Mouse (Mus musculus): ENCODE results near the gene Mterf4. TPM values are rescaled to one million over a fixed set of nuclear protein-coding genes. Genes with fewer than 3 reads are reported as not detected.
A peak's percentile ranks its signal among the peaks of the same experiment; 100 is the strongest.

The Mterf4 gene
- polyA plus RNA-seq (2015; fragmentation: Nextera tagmentation; extraction: Ambion mirVana), result 34.3 and 34.8 TPM in 2 replicates

- Histone ChIP-seq H3K4me3 (ENCODE audit: low read length) (peak within 1 kb of the TSS; percentile 97), H3K27me3 (ENCODE audit: insufficient read depth, low read length) (no peaks in the 10 kb centered on the region), H3K4me2 (replicated peaks; ENCODE audit: low read depth, low read length) (peak within 1 kb of the TSS; percentile 82), H3K27ac (ENCODE audit: low read length) (0 out of 2 replicates have a peak within 1 kb of the TSS, but pooled peaks have one; percentile 43), H3K36me3 (ENCODE audit: insufficient read depth, low read length) (peaks cover 38% of the 10 kb centered on the region), H3K4me1 (ENCODE audit: insufficient read depth, low read length) (peaks cover 8% of the 10 kb centered on the region), H3K9me3 (ENCODE audit: low read length) (no peaks in the 10 kb centered on the region), H3K9ac (replicated peaks; ENCODE audit: low read length) (peak within 1 kb of the TSS; percentile 91)
- WGBS, result 7% methylated on average over 36 of the region's 36 CpGs
- ATAC-seq (ENCODE audit: low FRiP score, low TSS enrichment), result peak; percentile 94
Observed at GRCm38 (mm10) chr1:93305581-93306337, at the start of gene Mterf4. Gene Mterf4 (minus strand): TSS chr1:93305915.

DNA sequence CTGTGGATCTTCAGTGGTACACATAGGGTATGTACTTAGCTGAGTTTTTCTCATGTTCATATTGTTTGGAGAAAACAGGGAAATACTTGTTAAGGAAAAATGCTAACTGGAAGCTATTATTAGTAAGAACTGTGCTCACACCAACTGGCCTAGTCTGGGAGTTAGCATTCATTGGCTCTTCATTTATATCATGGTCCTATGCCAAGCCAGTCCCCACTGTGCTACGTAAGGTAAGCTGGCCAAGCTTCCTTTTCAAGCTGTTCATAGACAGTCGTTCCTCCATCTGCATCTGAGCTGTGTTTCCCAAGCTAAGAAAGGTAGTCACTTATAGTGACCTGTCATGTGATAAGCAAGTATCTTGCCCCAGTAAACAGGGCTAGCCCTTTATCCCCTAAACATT, 47.0 kb upstream of the Mterf4 start:
- Histone ChIP-seq H3K4me2 (replicated peaks; ENCODE audit: low read depth, low read length) (no peak overlapping the region), H3K27ac (ENCODE audit: low read length) (no peak overlapping the region), H3K4me3 (ENCODE audit: low read length) (no peak overlapping the region), H3K36me3 (ENCODE audit: insufficient read depth, low read length) (peaks cover 66% of the 10 kb centered on the region), H3K9ac (replicated peaks; ENCODE audit: low read length) (no peak overlapping the region), H3K4me1 (ENCODE audit: insufficient read depth, low read length) (no peaks in the 10 kb centered on the region), H3K27me3 (ENCODE audit: insufficient read depth, low read length) (no peaks in the 10 kb centered on the region), H3K9me3 (ENCODE audit: low read length) (no peaks in the 10 kb centered on the region)
- ATAC-seq (ENCODE audit: low FRiP score, low TSS enrichment), result no peak
- WGBS, result 94% methylated on average over 2 of the region's 2 CpGs

- H3K36me3 ChIP-seq (ENCODE audit: insufficient read depth, low read length), result peaks cover 49% of the 10 kb centered on the region
- no peak overlapping the region for H3K9ac ChIP-seq (replicated peaks; ENCODE audit: low read length)
- H3K4me2 ChIP-seq (replicated peaks; ENCODE audit: low read depth, low read length), result no peak overlapping the region
- H3K4me1 ChIP-seq (ENCODE audit: insufficient read depth, low read length), result peaks cover 1% of the 10 kb centered on the region; the same call in 1 of the 2 replicates
- no peaks in the 10 kb centered on the region for H3K9me3 ChIP-seq (ENCODE audit: low read length)
- no peak for ATAC-seq (ENCODE audit: low FRiP score, low TSS enrichment)
- whole genome bisulfite sequencing, result 40% methylated on average over 4 of the region's 4 CpGs
- no peak overlapping the region for H3K4me3 ChIP-seq (ENCODE audit: low read length)
- H3K27ac ChIP-seq (ENCODE audit: low read length), result no peak overlapping the region
- no peaks in the 10 kb centered on the region for H3K27me3 ChIP-seq (ENCODE audit: insufficient read depth, low read length)
Observed at GRCm38 (mm10) chr1:93349701-93350100, 44.0 kb upstream of the Mterf4 start.

- no peak overlapping the region for H3K27ac ChIP-seq (ENCODE audit: low read length)
- no peak overlapping the region for H3K4me2 ChIP-seq (replicated peaks; ENCODE audit: low read depth, low read length)
- no peak for ATAC-seq (ENCODE audit: low FRiP score, low TSS enrichment)
- 92% methylated on average over 5 of the region's 5 CpGs for WGBS
- no peaks in the 10 kb centered on the region for H3K9me3 ChIP-seq (ENCODE audit: low read length)
- H3K4me3 ChIP-seq (ENCODE audit: low read length), result no peak overlapping the region
- no peak overlapping the region for H3K9ac ChIP-seq (replicated peaks; ENCODE audit: low read length)
- no peaks in the 10 kb centered on the region for H3K27me3 ChIP-seq (ENCODE audit: insufficient read depth, low read length)
- peaks cover 28% of the 10 kb centered on the region for H3K36me3 ChIP-seq (ENCODE audit: insufficient read depth, low read length)
- H3K4me1 ChIP-seq (ENCODE audit: insufficient read depth, low read length), result peaks cover 7% of the 10 kb centered on the region
Observed at GRCm38 (mm10) chr1:93347176-93347575, 41.5 kb upstream of the Mterf4 start.

GRCm38 (mm10) chr1:93343504-93344047, 37.9 kb upstream of the Mterf4 start:
- Histone ChIP-seq H3K36me3 (ENCODE audit: insufficient read depth, low read length) (peaks cover 9% of the 10 kb centered on the region), H3K4me1 (ENCODE audit: insufficient read depth, low read length) (peaks cover 16% of the 10 kb centered on the region), H3K27me3 (ENCODE audit: insufficient read depth, low read length) (no peaks in the 10 kb centered on the region), H3K9ac (replicated peaks; ENCODE audit: low read length) (peak overlapping the region; percentile 72), H3K4me2 (replicated peaks; ENCODE audit: low read depth, low read length) (peak overlapping the region; percentile 77), H3K27ac (ENCODE audit: low read length) (peak overlapping the region; percentile 43), H3K9me3 (ENCODE audit: low read length) (no peaks in the 10 kb centered on the region), H3K4me3 (ENCODE audit: low read length) (peak overlapping the region; percentile 84)
- peak; percentile 99 for ATAC-seq (ENCODE audit: low FRiP score, low TSS enrichment)
- 0% methylated on average over 39 of the region's 39 CpGs for WGBS

GRCm38 (mm10) chr1:93342648-93343503, 37.2 kb upstream of the Mterf4 start, which contains the start of the genes Ppp1r7 and Pask:
Gene Ppp1r7 (plus strand): TSS chr1:93342854.
Gene Pask (minus strand): TSS chr1:93343482.
- Histone ChIP-seq H3K9ac (replicated peaks; ENCODE audit: low read length) (peak within 1 kb of the TSS; percentile 76), H3K36me3 (ENCODE audit: insufficient read depth, low read length) (peaks cover 2% of the 10 kb centered on the region; the same call in 1 of the 2 replicates), H3K4me2 (replicated peaks; ENCODE audit: low read depth, low read length) (peak within 1 kb of the TSS; percentile 77), H3K4me3 (ENCODE audit: low read length) (peak within 1 kb of the TSS; percentile 84), H3K4me1 (ENCODE audit: insufficient read depth, low read length) (peaks cover 16% of the 10 kb centered on the region), H3K9me3 (ENCODE audit: low read length) (no peaks in the 10 kb centered on the region), H3K27me3 (ENCODE audit: insufficient read depth, low read length) (no peaks in the 10 kb centered on the region), H3K27ac (ENCODE audit: low read length) (peak within 1 kb of the TSS; percentile 51)
- ATAC-seq (ENCODE audit: low FRiP score, low TSS enrichment), result peak; percentile 96
- under 1% methylated on average over 63 of the region's 63 CpGs for WGBS

GRCm38 (mm10) chr1:93334621-93335020, 28.9 kb upstream of the Mterf4 start:
- H3K36me3 ChIP-seq (ENCODE audit: insufficient read depth, low read length), result peaks cover 12% of the 10 kb centered on the region; the same call in 1 of the 2 replicates
- H3K9ac ChIP-seq (replicated peaks; ENCODE audit: low read length), result no peak overlapping the region
- 78% methylated on average over 2 of the region's 2 CpGs for WGBS
- no peak for ATAC-seq (ENCODE audit: low FRiP score, low TSS enrichment)
- H3K4me2 ChIP-seq (replicated peaks; ENCODE audit: low read depth, low read length), result no peak overlapping the region
- H3K4me3 ChIP-seq (ENCODE audit: low read length), result no peak overlapping the region
- H3K9me3 ChIP-seq (ENCODE audit: low read length), result no peaks in the 10 kb centered on the region
- H3K27me3 ChIP-seq (ENCODE audit: insufficient read depth, low read length), result no peaks in the 10 kb centered on the region
- H3K4me1 ChIP-seq (ENCODE audit: insufficient read depth, low read length), result no peaks in the 10 kb centered on the region
- no peak overlapping the region for H3K27ac ChIP-seq (ENCODE audit: low read length)

- WGBS, result 90% methylated on average over 3 of the region's 3 CpGs
- Histone ChIP-seq H3K4me1 (ENCODE audit: insufficient read depth, low read length) (no peaks in the 10 kb centered on the region), H3K4me2 (replicated peaks; ENCODE audit: low read depth, low read length) (no peak overlapping the region), H3K4me3 (ENCODE audit: low read length) (no peak overlapping the region), H3K36me3 (ENCODE audit: insufficient read depth, low read length) (peaks cover 32% of the 10 kb centered on the region), H3K27ac (ENCODE audit: low read length) (no peak overlapping the region), H3K9ac (replicated peaks; ENCODE audit: low read length) (no peak overlapping the region), H3K27me3 (ENCODE audit: insufficient read depth, low read length) (no peaks in the 10 kb centered on the region), H3K9me3 (ENCODE audit: low read length) (no peaks in the 10 kb centered on the region)
- ATAC-seq (ENCODE audit: low FRiP score, low TSS enrichment), result no peak
Observed at GRCm38 (mm10) chr1:93326446-93326845, 20.7 kb upstream of the Mterf4 start.

DNA sequence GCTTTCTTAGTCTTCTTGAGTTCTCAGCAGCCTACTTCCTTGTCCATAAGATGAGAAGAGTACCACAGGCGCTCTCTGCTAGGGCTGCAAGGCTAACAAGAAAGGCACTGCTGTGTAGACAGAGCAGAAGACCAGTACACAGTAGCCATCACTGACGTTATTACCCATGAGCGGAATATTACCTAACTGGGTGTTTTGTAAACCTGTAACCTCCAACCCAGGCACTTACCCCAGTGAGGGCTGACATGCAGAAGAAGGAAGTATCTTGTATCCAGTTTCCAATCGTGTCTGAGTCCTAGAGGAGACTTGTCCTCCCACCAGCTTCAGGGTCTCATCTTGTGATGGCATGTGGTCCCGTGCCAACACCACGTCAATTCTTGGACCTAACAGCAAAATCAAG, 18.3 kb upstream of the Mterf4 start:
- no peaks in the 10 kb centered on the region for H3K9me3 ChIP-seq (ENCODE audit: low read length)
- no peaks in the 10 kb centered on the region for H3K27me3 ChIP-seq (ENCODE audit: insufficient read depth, low read length)
- H3K4me2 ChIP-seq (replicated peaks; ENCODE audit: low read depth, low read length), result no peak overlapping the region
- WGBS, result 89% methylated on average over 6 of the region's 6 CpGs
- H3K4me3 ChIP-seq (ENCODE audit: low read length), result no peak overlapping the region
- ATAC-seq (ENCODE audit: low FRiP score, low TSS enrichment), result no peak
- H3K4me1 ChIP-seq (ENCODE audit: insufficient read depth, low read length), result no peaks in the 10 kb centered on the region
- no peak overlapping the region for H3K27ac ChIP-seq (ENCODE audit: low read length)
- peaks cover 52% of the 10 kb centered on the region for H3K36me3 ChIP-seq (ENCODE audit: insufficient read depth, low read length)
- H3K9ac ChIP-seq (replicated peaks; ENCODE audit: low read length), result no peak overlapping the region
